Comparison of ENCODE assay signal across 7 mouse cellular contexts in genomic region chr13:91093610-91094009, GRCm38 (mm10).
A peak's percentile ranks its signal among the peaks of the same experiment; 100 is the strongest.
DNase-seq lines count a peak whose midpoint lies in the region; ATAC-seq and TF ChIP-seq lines count a peak whose summit lies in the region.

No protein-coding gene starts in this region.

- peaks cover 9% of the 10 kb centered on the region for H3K4me1 ChIP-seq in lung, adult 2 months (ENCODE audit: control insufficient read depth, insufficient read depth, low read length)
- no peaks in the 10 kb centered on the region for H3K4me1 ChIP-seq in embryonic facial prominence, embryonic 11.5 days (ENCODE audit: control insufficient read depth, insufficient read depth, low read length)
- H3K4me1 ChIP-seq in hindbrain, embryonic 16.5 days (ENCODE audit: control insufficient read depth, insufficient read depth, low read depth, low read length): peaks cover 14% of the 10 kb centered on the region

- no peak overlapping the region for H3K4me2 ChIP-seq in embryonic facial prominence, embryonic 11.5 days (ENCODE audit: low read depth, low read length)
- no peak overlapping the region for H3K4me2 ChIP-seq in hindbrain, embryonic 16.5 days (ENCODE audit: low read length)

- H3K27me3 ChIP-seq in embryonic facial prominence, embryonic 11.5 days (ENCODE audit: control insufficient read depth, insufficient read depth, low read length): no peaks in the 10 kb centered on the region
- no peaks in the 10 kb centered on the region for H3K27me3 ChIP-seq in hindbrain, embryonic 16.5 days (replicated peaks; ENCODE audit: control insufficient read depth, insufficient read depth, low read length)
- H3K27me3 ChIP-seq in splenic B cell, adult 2 months (ENCODE audit: control insufficient read depth, insufficient read depth, low read length, poor library complexity, severe bottlenecking): no peaks in the 10 kb centered on the region

- no peaks in the 10 kb centered on the region for H3K36me3 ChIP-seq in embryonic facial prominence, embryonic 11.5 days (replicated peaks; ENCODE audit: control insufficient read depth, insufficient read depth, low read depth, low read length)
- H3K36me3 ChIP-seq in hindbrain, embryonic 16.5 days (ENCODE audit: control insufficient read depth, insufficient read depth, low read length): no peaks in the 10 kb centered on the region
- H3K36me3 ChIP-seq in splenic B cell, adult 2 months (ENCODE audit: control insufficient read depth, insufficient read depth, low read length, poor library complexity, severe bottlenecking): no peaks in the 10 kb centered on the region

- TF ChIP-seq CTCF in lung, adult 2 months (IDR thresholded peaks at IDR 0.05; ENCODE audit: insufficient read depth, low read length): no peak

- H3K27ac ChIP-seq in embryonic facial prominence, embryonic 11.5 days (replicated peaks; ENCODE audit: low read depth, low read length): peak overlapping the region; percentile 64; the same call in 1 of the 2 replicates
- peak overlapping the region; percentile 41; the same call in 1 of the 2 replicates for H3K27ac ChIP-seq in hindbrain, embryonic 16.5 days (ENCODE audit: low read depth, low read length)

- DNase-seq in lung, postnatal 25 days (ENCODE audit: low spot score): peak; percentile 10
- DNase-seq in lung, adult 2 months: no peak
- peak; percentile 72 for DNase-seq in embryonic facial prominence, embryonic 11.5 days (ENCODE audit: low spot score)
- peak; percentile 25 for DNase-seq in splenic B cell, adult 2 months (ENCODE audit: low read depth, low spot score)
- no peak for DNase-seq in spleen, adult 18-20 months
- DNase-seq in adrenal gland, postnatal 4 days (ENCODE audit: low spot score in 2 of 2): no peak

- H3K9ac ChIP-seq in embryonic facial prominence, embryonic 11.5 days (replicated peaks; ENCODE audit: low read length): no peak overlapping the region
- no peak overlapping the region for H3K9ac ChIP-seq in hindbrain, embryonic 16.5 days (ENCODE audit: low read depth, low read length)

- TF ChIP-seq POLR2A in lung, adult 2 months (IDR thresholded peaks at IDR 0.05; ENCODE audit: borderline replicate concordance, extremely low read depth, low read depth, low read length): no peak

- WGBS in lung, adult 2 months: 7% methylated on average over 1 of the region's 1 CpGs
- WGBS in embryonic facial prominence, embryonic 11.5 days: 9% methylated on average over 1 of the region's 1 CpGs
- WGBS in hindbrain, embryonic 16.5 days: 12% methylated on average over 1 of the region's 1 CpGs

- H3K4me3 ChIP-seq in lung, adult 2 months (replicated peaks; ENCODE audit: extremely low read depth, low read depth, low read length): no peak overlapping the region
- H3K4me3 ChIP-seq in embryonic facial prominence, embryonic 11.5 days (ENCODE audit: low read depth, low read length): no peak overlapping the region
- H3K4me3 ChIP-seq in hindbrain, embryonic 16.5 days (ENCODE audit: low read length): no peak overlapping the region

- no peaks in the 10 kb centered on the region for H3K9me3 ChIP-seq in embryonic facial prominence, embryonic 11.5 days (replicated peaks; ENCODE audit: control insufficient read depth, low read length)
- H3K9me3 ChIP-seq in hindbrain, embryonic 16.5 days (ENCODE audit: control insufficient read depth, low read length): no peaks in the 10 kb centered on the region

- ATAC-seq in embryonic facial prominence, embryonic 11.5 days (replicated peaks; ENCODE audit: insufficient number of reproducible peaks, low FRiP score, low TSS enrichment, low read depth): peak; percentile 69
- peak; percentile 41 for ATAC-seq in hindbrain, embryonic 16.5 days

Comparison
In these comparisons a context has a peak if more than half of its experiments do, and no peak if none do; other contexts are left out.
1. DNase-seq: peak in lung, postnatal 25 days (single experiment), embryonic facial prominence, embryonic 11.5 days (single experiment) and splenic B cell, adult 2 months (single experiment); none in lung, adult 2 months (single experiment), spleen, adult 18-20 months (0 of 2) and adrenal gland, postnatal 4 days (0 of 2).